Mouse (Mus musculus) large intestine, adult 2 months (tissue): ENCODE data around the gene Miga1. TPM values are rescaled to one million over a fixed set of nuclear protein-coding genes. Genes with fewer than 3 reads are reported as not detected.
A peak's percentile ranks its signal among the peaks of the same experiment; 100 is the strongest.
"Not testable (repeated sequence)": the region's sequence is repeated elsewhere in the genome, so short reads cannot be mapped to it uniquely, and the experiment has no call there.

Source experiments
- DNase-seq: peaks from one replicate; pipeline ENCODE4 v3.0.0-alpha.2; 2012; ENCODE audit warnings: low read depth, low spot score
- WGBS: fragments of 180-500 bp; shearing (Covaris S2); methylation state at CpG from one replicate; pipeline ENCODE4 v1.1.7; 2018; 5-methylcytosine and 5-hydroxymethylcytosine counted together
- polyA plus RNA-seq: library from polyadenylated mRNA; depleted of rRNA; stranded (reverse); fragments of >200 nt; gene quantifications from 2 replicates; pipeline ENCODE4 v1.2.3, GENCODE M21; 2012

Miga1 gene
- polyA plus RNA-seq, 1 experiment: 4.3 TPM

GRCm38 (mm10) chr3:152261948-152262347, 78.3 kb downstream of the Miga1 start:
- WGBS: 37% methylated on average over 8 of the region's 8 CpGs
- DNase-seq: no peak

GRCm38 (mm10) chr3:152261436-152261835, 78.8 kb downstream of the Miga1 start:
- WGBS: 32% methylated on average over 8 of the region's 8 CpGs
- no peak for DNase-seq

GRCm38 (mm10) chr3:152260362-152260761, 79.8 kb downstream of the Miga1 start:
- DNase-seq: no peak
- WGBS: 95% methylated on average over 1 of the region's 1 CpGs

GRCm38 (mm10) chr3:152259409-152259808, 80.8 kb downstream of the Miga1 start:
- WGBS: 11% methylated on average over 9 of the region's 9 CpGs
- not testable (repeated sequence) for DNase-seq

- 79% methylated on average over 3 of the region's 3 CpGs for WGBS
- no peak for DNase-seq
Measured at GRCm38 (mm10) chr3:152257528-152257927, 82.7 kb downstream of the Miga1 start.

- 62% methylated on average over 1 of the region's 1 CpGs for WGBS
- no peak for DNase-seq
Measured at GRCm38 (mm10) chr3:152250487-152250886, 89.7 kb downstream of the Miga1 start.

GRCm38 (mm10) chr3:152247708-152248107, 92.5 kb downstream of the Miga1 start:
- DNase-seq: no peak
- WGBS: 85% methylated on average over 12 of the region's 12 CpGs

GRCm38 (mm10) chr3:152245273-152245910, 94.8 kb downstream of the Miga1 start:
- no peak for DNase-seq
- WGBS: 77% methylated on average over 5 of the region's 5 CpGs

GRCm38 (mm10) chr3:152243304-152243703, 96.9 kb downstream of the Miga1 start:
- WGBS: 75% methylated on average over 4 of the region's 4 CpGs
- DNase-seq: no peak

GRCm38 (mm10) chr3:152241098-152241497, 99.1 kb downstream of the Miga1 start:
- no peak for DNase-seq
- WGBS: 17% methylated on average over 3 of the region's 3 CpGs

GRCm38 (mm10) chr3:152239592-152239991, 100.6 kb downstream of the Miga1 start:
- no peak for DNase-seq
- WGBS: 100% methylated on average over 1 of the region's 1 CpGs

GRCm38 (mm10) chr3:152238836-152239235, 101.4 kb downstream of the Miga1 start:
- peak; percentile 35 for DNase-seq
- 14% methylated on average over 2 of the region's 2 CpGs for WGBS

- no peak for DNase-seq
- 91% methylated on average over 1 of the region's 1 CpGs for WGBS
Measured at GRCm38 (mm10) chr3:152235805-152236204, 104.4 kb downstream of the Miga1 start.

GRCm38 (mm10) chr3:152235238-152235637, 105.0 kb downstream of the Miga1 start:
- no peak for DNase-seq
- 82% methylated on average over 1 of the region's 1 CpGs for WGBS

- 37% methylated on average over 6 of the region's 6 CpGs for WGBS
- no peak for DNase-seq
Measured at GRCm38 (mm10) chr3:152231333-152232100, 108.7 kb downstream of the Miga1 start.

GRCm38 (mm10) chr3:152229271-152229670, 110.9 kb downstream of the Miga1 start:
- DNase-seq: no peak
- WGBS: 69% methylated on average over 5 of the region's 5 CpGs

GRCm38 (mm10) chr3:152228843-152229242, 111.4 kb downstream of the Miga1 start:
- WGBS: 84% methylated on average over 7 of the region's 7 CpGs
- no peak for DNase-seq

- no peak for DNase-seq
- WGBS: 79% methylated on average over 7 of the region's 7 CpGs
Measured at GRCm38 (mm10) chr3:152225906-152226305, 114.3 kb downstream of the Miga1 start.

- DNase-seq: no peak
Measured at GRCm38 (mm10) chr3:152224918-152225317, 115.3 kb downstream of the Miga1 start.
